In the genomic region with DNA sequence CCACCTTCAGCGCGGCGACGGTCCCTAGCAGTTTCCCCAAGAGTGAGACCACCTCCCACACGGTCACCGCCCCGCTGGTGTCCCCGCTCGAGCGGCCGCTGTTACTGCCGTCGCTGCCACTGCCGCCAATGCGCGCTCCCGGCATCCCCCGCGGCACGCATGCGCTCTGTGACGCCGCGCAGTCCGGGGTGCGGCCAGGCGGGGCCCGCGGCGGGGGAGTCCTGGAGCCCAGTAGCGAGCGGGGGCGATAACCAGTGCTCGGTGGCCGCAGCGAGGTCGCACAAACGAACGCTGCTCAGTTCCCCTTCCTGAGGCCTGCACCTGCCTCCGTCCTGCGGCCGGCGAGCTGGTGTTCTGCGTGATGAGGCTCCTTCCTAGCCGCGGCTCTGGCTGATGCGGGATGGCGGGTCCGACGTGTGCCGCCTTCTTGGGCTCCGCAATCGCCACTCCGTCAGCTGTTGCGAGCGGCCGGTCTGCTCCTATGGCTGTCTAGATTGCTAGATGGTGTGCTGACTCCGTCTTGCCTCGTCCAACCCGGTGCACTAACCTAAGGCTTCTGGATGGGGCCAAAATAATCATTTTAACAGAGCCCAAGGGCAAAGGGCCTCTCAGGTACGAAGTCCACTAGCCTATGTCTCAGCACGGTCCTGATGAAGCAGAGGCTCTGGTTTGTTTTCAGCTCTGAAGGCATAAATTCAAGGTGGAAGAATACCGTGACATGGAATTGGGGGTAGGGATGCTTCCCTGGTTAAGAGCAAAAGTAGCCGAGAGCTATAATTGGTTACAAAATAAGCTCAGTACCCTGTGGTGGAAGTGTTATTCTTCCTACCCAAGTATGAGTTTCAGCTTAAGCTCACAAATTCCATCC, we compare ENCODE assay signal across 8 mouse cellular contexts. TPM values are rescaled to one million over a fixed set of nuclear protein-coding genes. Genes with fewer than 3 reads are reported as not detected.
DNase-seq lines count a peak whose midpoint lies in the region; ATAC-seq and TF ChIP-seq lines count a peak whose summit lies in the region.

No protein-coding gene starts in this region.

- H3K4me1 ChIP-seq in embryonic facial prominence, embryonic 12.5 days = peaks cover 5% of the 10 kb centered on the region
- no peaks in the 10 kb centered on the region; the same call in 1 of the 2 replicates for H3K4me1 ChIP-seq in kidney, adult 2 months (ENCODE audit: control insufficient read depth, insufficient read depth, low read length)
- H3K4me1 ChIP-seq in limb, embryonic 12.5 days (replicated peaks) = peaks cover 12% of the 10 kb centered on the region
- peaks cover 20% of the 10 kb centered on the region; the same call in 1 of the 2 replicates for H3K4me1 ChIP-seq in midbrain, embryonic 14.5 days (ENCODE audit: control insufficient read depth, insufficient read depth, low read length)

- no peak for TF ChIP-seq CTCF in kidney, adult 2 months (conservative IDR thresholded peaks at IDR 0.05; ENCODE audit: insufficient read depth, insufficient read length, low read depth, low read length)

- H3K36me3 ChIP-seq in embryonic facial prominence, embryonic 12.5 days = no peaks in the 10 kb centered on the region
- no peaks in the 10 kb centered on the region for H3K36me3 ChIP-seq in kidney, adult 2 months (ENCODE audit: control insufficient read depth, insufficient read depth, low read length)
- no peaks in the 10 kb centered on the region for H3K36me3 ChIP-seq in limb, embryonic 12.5 days
- H3K36me3 ChIP-seq in midbrain, embryonic 14.5 days (ENCODE audit: control insufficient read depth, insufficient read depth, low read length) = no peaks in the 10 kb centered on the region

- peak; percentile 89 for DNase-seq in 3134 (ENCODE audit: extremely low read depth, insufficient read length, low spot score)
- peak; percentile 95 to 98 for DNase-seq in adrenal gland, postnatal 36 days
- peak; percentile 95 for DNase-seq in heart, adult 18-20 months
- DNase-seq in kidney, adult 2 months = peak; percentile 95
- DNase-seq in midbrain, embryonic 14.5 days = peak; percentile 96
- DNase-seq in spleen, adult 12 weeks (ENCODE audit: low spot score) = peak; percentile 90

- H3K9me3 ChIP-seq in embryonic facial prominence, embryonic 12.5 days = no peaks in the 10 kb centered on the region
- H3K9me3 ChIP-seq in limb, embryonic 12.5 days = no peaks in the 10 kb centered on the region
- no peaks in the 10 kb centered on the region for H3K9me3 ChIP-seq in midbrain, embryonic 14.5 days (ENCODE audit: control insufficient read depth, low read length)

- H3K27ac ChIP-seq in embryonic facial prominence, embryonic 12.5 days = peak overlapping the region; percentile 92
- H3K27ac ChIP-seq in kidney, adult 2 months (ENCODE audit: insufficient read depth, low read depth, low read length) = peak overlapping the region; percentile 95
- peak overlapping the region; percentile 93 for H3K27ac ChIP-seq in limb, embryonic 12.5 days
- peak overlapping the region; percentile 96 for H3K27ac ChIP-seq in midbrain, embryonic 14.5 days (replicated peaks; ENCODE audit: low read depth, low read length)

- WGBS in embryonic facial prominence, embryonic 12.5 days = under 1% methylated on average over 64 of the region's 64 CpGs
- under 1% methylated on average over 64 of the region's 64 CpGs for WGBS in kidney, adult 2 months
- WGBS in limb, embryonic 12.5 days = 1% methylated on average over 64 of the region's 64 CpGs
- WGBS in midbrain, embryonic 14.5 days = 1% methylated on average over 64 of the region's 64 CpGs

- H3K27me3 ChIP-seq in embryonic facial prominence, embryonic 12.5 days = no peaks in the 10 kb centered on the region
- H3K27me3 ChIP-seq in kidney, adult 2 months (replicated peaks; ENCODE audit: control insufficient read depth, insufficient read depth, low read length) = no peaks in the 10 kb centered on the region
- no peaks in the 10 kb centered on the region for H3K27me3 ChIP-seq in limb, embryonic 12.5 days
- no peaks in the 10 kb centered on the region for H3K27me3 ChIP-seq in midbrain, embryonic 14.5 days (ENCODE audit: control insufficient read depth, insufficient read depth, low read length)

- H3K4me3 ChIP-seq in embryonic facial prominence, embryonic 12.5 days = peak overlapping the region; percentile 93
- peak overlapping the region; percentile 89 for H3K4me3 ChIP-seq in kidney, adult 2 months (ENCODE audit: insufficient read depth, low read depth, low read length)
- peak overlapping the region; percentile 90 for H3K4me3 ChIP-seq in limb, embryonic 12.5 days (replicated peaks)
- peak overlapping the region; percentile 90 for H3K4me3 ChIP-seq in midbrain, embryonic 14.5 days (replicated peaks; ENCODE audit: low read depth, low read length)

- peak; percentile 90 for ATAC-seq in embryonic facial prominence, embryonic 12.5 days (ENCODE audit: insufficient number of reproducible peaks, insufficient read depth, low FRiP score, low TSS enrichment)
- ATAC-seq in limb, embryonic 12.5 days (ENCODE audit: insufficient number of reproducible peaks, insufficient read depth, low FRiP score, low TSS enrichment, low read depth) = peak; percentile 84
- peak; percentile 91 for ATAC-seq in midbrain, embryonic 14.5 days (ENCODE audit: low FRiP score, low TSS enrichment)

- H3K4me2 ChIP-seq in embryonic facial prominence, embryonic 12.5 days (replicated peaks) = peak overlapping the region; percentile 84
- peak overlapping the region; percentile 84 for H3K4me2 ChIP-seq in limb, embryonic 12.5 days
- H3K4me2 ChIP-seq in midbrain, embryonic 14.5 days (ENCODE audit: low read length) = peak overlapping the region; percentile 87

- peak; percentile 63 for TF ChIP-seq POLR2A in kidney, adult 2 months (IDR thresholded peaks at IDR 0.05; ENCODE audit: low read depth, low read length)

- peak overlapping the region; percentile 84 for H3K9ac ChIP-seq in embryonic facial prominence, embryonic 12.5 days
- peak overlapping the region; percentile 81 for H3K9ac ChIP-seq in limb, embryonic 12.5 days (replicated peaks)
- peak overlapping the region; percentile 84 for H3K9ac ChIP-seq in midbrain, embryonic 14.5 days (replicated peaks; ENCODE audit: low read length)

RNA-seq across cellular contexts. Expression of gene Nup43, which starts 3.9 kb away (rescaled TPM):
- 10 to 100 TPM; 10.1 to 11.2 TPM for total RNA-seq in adrenal gland, postnatal 36 days (2021)
- polyA plus RNA-seq in embryonic facial prominence, embryonic 12.5 days (2016; fragmentation: Nextera tagmentation; extraction: Ambion mirVana) = 62.0 and 64.2 TPM in 2 replicates
- 1 to 10 TPM; 6.7 to 7.3 TPM for total RNA-seq in heart, adult 18-20 months (2021)
- 7.1 and 7.6 TPM in 2 replicates for polyA plus RNA-seq in kidney, adult 2 months (2012; rRNA removed)
- 68.9 and 71.8 TPM in 2 replicates for polyA plus RNA-seq in limb, embryonic 12.5 days (2016; fragmentation: Nextera tagmentation; extraction: Ambion mirVana)
- 33.0 and 36.0 TPM in 2 replicates for polyA plus RNA-seq in midbrain, embryonic 14.5 days (2014; fragmentation: Nextera tagmentation; extraction: Ambion mirVana)

RNA-seq across cellular contexts. Expression of gene Pcmt1, which starts 17.5 kb away (rescaled TPM):
- total RNA-seq in adrenal gland, postnatal 36 days (2021) = 10 to 100 TPM; 71.4 to 78.4 TPM
- polyA plus RNA-seq in embryonic facial prominence, embryonic 12.5 days (2016; fragmentation: Nextera tagmentation; extraction: Ambion mirVana) = 124 and 126 TPM in 2 replicates
- total RNA-seq in heart, adult 18-20 months (2021) = 100 to 1,000 TPM in 1 of 2 experiments, 10 to 100 TPM in 1; 95.5 to 103 TPM
- polyA plus RNA-seq in kidney, adult 2 months (2012; rRNA removed) = 34.6 and 38.4 TPM in 2 replicates
- polyA plus RNA-seq in limb, embryonic 12.5 days (2016; fragmentation: Nextera tagmentation; extraction: Ambion mirVana) = 116 and 120 TPM in 2 replicates
- 156 and 169 TPM in 2 replicates for polyA plus RNA-seq in midbrain, embryonic 14.5 days (2014; fragmentation: Nextera tagmentation; extraction: Ambion mirVana)

RNA-seq across cellular contexts. Expression of gene Lats1, which starts 17.6 kb away (rescaled TPM):
- 10 to 100 TPM; 57.1 to 59.3 TPM for total RNA-seq in adrenal gland, postnatal 36 days (2021)
- polyA plus RNA-seq in embryonic facial prominence, embryonic 12.5 days (2016; fragmentation: Nextera tagmentation; extraction: Ambion mirVana) = 9.5 and 10.2 TPM in 2 replicates
- 10 to 100 TPM in 1 of 2 experiments, 1 to 10 TPM in 1; 8.8 to 11.6 TPM for total RNA-seq in heart, adult 18-20 months (2021)
- polyA plus RNA-seq in kidney, adult 2 months (2012; rRNA removed) = 13.8 and 14.5 TPM in 2 replicates
- polyA plus RNA-seq in limb, embryonic 12.5 days (2016; fragmentation: Nextera tagmentation; extraction: Ambion mirVana) = 8.4 and 9.1 TPM in 2 replicates
- polyA plus RNA-seq in midbrain, embryonic 14.5 days (2014; fragmentation: Nextera tagmentation; extraction: Ambion mirVana) = 17.9 and 20.6 TPM in 2 replicates

Comparison
In these comparisons a context has a peak if more than half of its experiments do, and no peak if none do; other contexts are left out.
1. Peak in every context shown above with its lines: DNase-seq, ATAC-seq, H3K4me3 ChIP-seq and H3K27ac ChIP-seq.